Mouse (Mus musculus) testis, adult 2 months (tissue): ENCODE measurements around the gene Slc32a1. TPM values are rescaled to one million over a fixed set of nuclear protein-coding genes. Genes with fewer than 3 reads are reported as not detected.

Source experiments
- H3K27ac ChIP-seq: fragments of 200-500 bp; 2 replicates; pipeline ENCODE4 v1.5.1; 2012; ENCODE audit warnings: low read depth, low read length; ENCODE audit not compliant: control insufficient read depth, insufficient read depth
- H3K27me3 ChIP-seq: fragments of 200-500 bp; 2 replicates; pipeline ENCODE4 v1.6.1; 2012; ENCODE audit warnings: mild to moderate bottlenecking, low read length, moderate library complexity; ENCODE audit not compliant: control insufficient read depth, insufficient read depth
- H3K36me3 ChIP-seq: fragments of 200-500 bp; 2 replicates; pipeline ENCODE4 v1.6.1; 2012; ENCODE audit warnings: mild to moderate bottlenecking, low read length; ENCODE audit not compliant: control insufficient read depth, insufficient read depth
- H3K4me1 ChIP-seq: fragments of 200-500 bp; 2 replicates; pipeline ENCODE4 v1.6.1; 2012; ENCODE audit warnings: low read length; ENCODE audit not compliant: control insufficient read depth, insufficient read depth
- H3K4me3 ChIP-seq: fragments of 200-500 bp; 2 replicates; pipeline ENCODE4 v1.5.1; 2012; ENCODE audit warnings: low read depth, mild to moderate bottlenecking, low read length, moderate library complexity, mixed read lengths; ENCODE audit not compliant: control insufficient read depth
- CTCF ChIP-seq: fragments of 200-500 bp; IDR thresholded peaks from 2 replicates; pipeline ENCODE4 v1.5.1; 2012; ENCODE audit warnings: low read depth, mild to moderate bottlenecking, inconsistent platforms, low read length, moderate library complexity; ENCODE audit not compliant: control insufficient read depth, insufficient read depth, insufficient replicate concordance
- POLR2A ChIP-seq: fragments of 200-500 bp; IDR thresholded peaks from 2 replicates; pipeline ENCODE4 v1.6.1; 2012; ENCODE audit warnings: low read depth, mild to moderate bottlenecking, inconsistent platforms, low read length, moderate library complexity; ENCODE audit not compliant: control insufficient read depth
- polyA plus RNA-seq: library from polyadenylated mRNA; depleted of rRNA; stranded (reverse); fragments of >200 nt; gene quantifications from 2 replicates; pipeline ENCODE4 v1.2.3, GENCODE M21; 2012

The Slc32a1 gene
- polyA plus RNA-seq, 1 experiment = 0.04 TPM

GRCm38 (mm10) chr2:158600517-158600916 lies 10.1 kb upstream of the Slc32a1 start:
- Histone ChIP-seq H3K27ac (no peak overlapping the region), H3K4me1 (no peaks in the 10 kb centered on the region), H3K27me3 (no peaks in the 10 kb centered on the region), H3K4me3 (no peak overlapping the region), H3K36me3 (no peaks in the 10 kb centered on the region)
- no peak for TF ChIP-seq POLR2A
- no peak for TF ChIP-seq CTCF

DNA sequence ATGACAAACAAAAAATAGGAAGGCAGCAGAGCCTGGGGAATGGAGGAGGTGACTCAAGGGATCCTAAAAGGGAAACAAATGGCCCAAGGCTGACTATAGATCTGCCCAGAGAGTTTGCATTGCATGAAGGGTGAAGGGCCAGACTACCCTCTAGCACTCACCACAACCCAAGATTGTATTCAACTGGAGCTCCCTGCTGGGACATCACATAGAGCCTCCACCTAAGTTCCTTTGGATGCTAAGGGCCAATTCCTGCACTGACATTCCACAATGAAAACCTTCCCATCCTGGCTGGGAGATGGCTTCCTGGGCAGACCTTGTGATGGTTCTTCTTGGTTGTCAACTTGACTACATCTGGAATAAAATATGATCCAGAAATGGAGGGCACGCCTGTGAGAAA lies 9.2 kb upstream of the Slc32a1 start:
- Histone ChIP-seq H3K27me3 (no peaks in the 10 kb centered on the region), H3K27ac (no peak overlapping the region), H3K36me3 (no peaks in the 10 kb centered on the region), H3K4me1 (no peaks in the 10 kb centered on the region), H3K4me3 (no peak overlapping the region)
- TF ChIP-seq CTCF (no peak), POLR2A (no peak)

- H3K27ac ChIP-seq = no peak overlapping the region
- H3K4me3 ChIP-seq = no peak overlapping the region
- no peaks in the 10 kb centered on the region for H3K27me3 ChIP-seq
- TF ChIP-seq CTCF (no peak), POLR2A (no peak)
- no peaks in the 10 kb centered on the region for H3K36me3 ChIP-seq
- no peaks in the 10 kb centered on the region for H3K4me1 ChIP-seq
Observed at GRCm38 (mm10) chr2:158602663-158603062, 7.9 kb upstream of the Slc32a1 start.

DNA sequence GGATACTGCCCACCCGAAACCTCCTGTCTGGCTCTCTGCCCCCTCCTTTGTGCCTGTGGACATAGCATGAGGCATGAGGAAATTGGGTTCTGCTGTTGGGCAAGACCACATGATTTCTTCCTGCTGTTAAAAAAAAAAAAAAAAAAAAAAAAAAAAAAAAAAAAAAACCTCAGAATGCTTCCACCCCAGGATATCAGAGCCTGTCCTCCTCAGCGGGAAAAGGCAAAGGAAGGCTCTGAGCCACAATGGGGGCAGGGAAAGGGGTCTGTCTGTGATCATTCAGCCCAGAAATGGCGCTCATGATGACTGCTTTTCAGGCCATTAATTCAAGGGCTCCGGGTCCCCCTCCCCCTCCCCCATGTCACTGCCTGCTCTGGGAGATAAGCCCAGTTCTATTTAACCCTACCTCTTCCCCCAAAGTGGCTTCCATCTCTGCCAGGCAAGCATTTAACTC lies 4.0 kb upstream of the Slc32a1 start:
- TF ChIP-seq POLR2A (no peak), CTCF (no peak)
- Histone ChIP-seq H3K27me3 (no peaks in the 10 kb centered on the region; the same call in 1 of the 2 replicates), H3K27ac (no peak overlapping the region), H3K4me3 (no peak overlapping the region), H3K4me1 (peaks cover 8% of the 10 kb centered on the region), H3K36me3 (no peaks in the 10 kb centered on the region)

GRCm38 (mm10) chr2:158609681-158610080 lies 886 bp upstream of the Slc32a1 start:
- Histone ChIP-seq H3K27me3 (no peaks in the 10 kb centered on the region; the same call in 1 of the 2 replicates), H3K4me1 (peaks cover 18% of the 10 kb centered on the region), H3K4me3 (no peak overlapping the region), H3K27ac (no peak overlapping the region), H3K36me3 (no peaks in the 10 kb centered on the region)
- TF ChIP-seq CTCF (no peak), POLR2A (no peak)

DNA sequence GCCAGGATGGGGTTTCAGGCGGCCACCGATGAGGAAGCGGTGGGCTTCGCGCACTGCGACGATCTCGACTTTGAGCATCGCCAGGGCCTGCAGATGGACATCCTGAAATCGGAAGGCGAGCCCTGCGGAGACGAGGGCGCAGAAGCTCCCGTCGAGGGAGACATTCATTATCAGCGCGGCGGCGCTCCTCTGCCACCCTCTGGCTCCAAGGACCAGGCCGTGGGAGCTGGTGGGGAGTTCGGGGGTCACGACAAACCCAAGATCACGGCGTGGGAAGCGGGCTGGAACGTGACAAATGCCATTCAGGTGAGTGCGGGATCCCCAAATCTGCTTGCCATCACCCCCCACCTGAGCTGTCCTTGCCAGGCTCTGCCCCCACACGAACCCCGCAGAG lies 756 bp downstream of the Slc32a1 start:
- Histone ChIP-seq H3K27me3 (no peaks in the 10 kb centered on the region; the same call in 1 of the 2 replicates), H3K27ac (no peak overlapping the region), H3K36me3 (no peaks in the 10 kb centered on the region), H3K4me1 (peaks cover 23% of the 10 kb centered on the region), H3K4me3 (peak overlapping the region; percentile 62)
- no peak for TF ChIP-seq CTCF
- no peak for TF ChIP-seq POLR2A

GRCm38 (mm10) chr2:158611726-158612670 lies 1.4 kb downstream of the Slc32a1 start:
- no peak overlapping the region for H3K4me3 ChIP-seq
- TF ChIP-seq CTCF = no peak
- TF ChIP-seq POLR2A = no peak
- no peaks in the 10 kb centered on the region; the same call in 1 of the 2 replicates for H3K27me3 ChIP-seq
- no peak overlapping the region for H3K27ac ChIP-seq
- H3K36me3 ChIP-seq = no peaks in the 10 kb centered on the region
- H3K4me1 ChIP-seq = peaks cover 23% of the 10 kb centered on the region
